ENCODE assay signal across 7 mouse cellular contexts in the genomic region with DNA sequence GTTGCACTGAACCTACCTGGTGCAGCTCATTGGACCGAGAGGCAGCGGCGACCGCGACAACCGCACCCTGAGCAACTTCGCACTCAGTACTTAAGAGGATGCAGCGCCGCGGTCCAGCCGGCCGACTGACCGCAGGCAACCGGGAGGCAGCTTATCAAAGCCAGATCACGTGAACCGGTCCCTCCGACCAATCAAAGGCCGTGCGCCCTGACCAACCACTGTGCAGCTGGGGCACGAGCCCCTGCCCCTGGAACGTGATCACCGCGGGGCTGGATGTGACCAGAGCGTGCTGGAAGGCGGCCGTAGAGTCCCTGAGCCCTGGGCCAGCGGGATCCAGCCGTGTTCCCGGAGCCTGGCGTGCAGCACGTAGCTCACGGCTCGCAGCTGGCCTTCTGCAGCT. TPM values are rescaled to one million over a fixed set of nuclear protein-coding genes. Genes with fewer than 3 reads are reported as not detected.
A peak's percentile ranks its signal among the peaks of the same experiment; 100 is the strongest.
DNase-seq lines count a peak whose midpoint lies in the region; ATAC-seq and TF ChIP-seq lines count a peak whose summit lies in the region.

A gene (minus strand): TSS at position 117 of the 400 bp plus-strand sequence.

- peak within 1 kb of the TSS; percentile 46 for H3K27ac ChIP-seq in bone marrow macrophage, adult 2 months (ENCODE audit: insufficient read depth, low read depth, low read length)
- H3K27ac ChIP-seq in embryonic facial prominence, embryonic 13.5 days: peak within 1 kb of the TSS; percentile 88
- H3K27ac ChIP-seq in limb, embryonic 12.5 days: peak within 1 kb of the TSS; percentile 89
- peak within 1 kb of the TSS; percentile 67 for H3K27ac ChIP-seq in midbrain, embryonic 14.5 days (replicated peaks; ENCODE audit: low read depth, low read length)

- H3K36me3 ChIP-seq in embryonic facial prominence, embryonic 13.5 days: peaks cover 18% of the 10 kb centered on the region
- 0 out of 2 replicates have a peak, but pooled peaks cover 4% of the 10 kb centered on the region for H3K36me3 ChIP-seq in limb, embryonic 12.5 days
- no peaks in the 10 kb centered on the region for H3K36me3 ChIP-seq in midbrain, embryonic 14.5 days (ENCODE audit: control insufficient read depth, insufficient read depth, low read length)

- peak; percentile 97 to 98 for DNase-seq in heart, adult 9 months (ENCODE audit: low spot score in 2 of 2)
- DNase-seq in kidney, adult 9 months: peak; percentile 90
- DNase-seq in midbrain, embryonic 14.5 days: peak; percentile 89
- peak; percentile 42 to 65 for DNase-seq in spleen, postnatal 4 days (ENCODE audit: low spot score in 2 of 2)

- no peaks in the 10 kb centered on the region for H3K9me3 ChIP-seq in embryonic facial prominence, embryonic 13.5 days
- H3K9me3 ChIP-seq in limb, embryonic 12.5 days: 0 out of 2 replicates have a peak, but pooled peaks cover 3% of the 10 kb centered on the region
- H3K9me3 ChIP-seq in midbrain, embryonic 14.5 days (ENCODE audit: control insufficient read depth, low read length): peaks cover 2% of the 10 kb centered on the region; the same call in 1 of the 2 replicates

- peak within 1 kb of the TSS; percentile 60 for H3K4me3 ChIP-seq in bone marrow macrophage, adult 2 months (ENCODE audit: insufficient read depth, low read length)
- peak within 1 kb of the TSS; percentile 60 for H3K4me3 ChIP-seq in embryonic facial prominence, embryonic 13.5 days
- peak within 1 kb of the TSS; percentile 44 for H3K4me3 ChIP-seq in limb, embryonic 12.5 days (replicated peaks)
- H3K4me3 ChIP-seq in midbrain, embryonic 14.5 days (replicated peaks; ENCODE audit: low read depth, low read length): peak within 1 kb of the TSS; percentile 54

- no peak for TF ChIP-seq CTCF in bone marrow macrophage, adult 2 months (IDR thresholded peaks at IDR 0.05; ENCODE audit: low read depth, low read length)

- peak within 1 kb of the TSS; percentile 79 for H3K9ac ChIP-seq in embryonic facial prominence, embryonic 13.5 days
- peak within 1 kb of the TSS; percentile 72 for H3K9ac ChIP-seq in limb, embryonic 12.5 days (replicated peaks)
- peak within 1 kb of the TSS; percentile 67 for H3K9ac ChIP-seq in midbrain, embryonic 14.5 days (replicated peaks; ENCODE audit: low read length)

- under 1% methylated on average over 33 of the region's 33 CpGs for WGBS in embryonic facial prominence, embryonic 13.5 days
- WGBS in limb, embryonic 12.5 days: under 1% methylated on average over 33 of the region's 33 CpGs
- under 1% methylated on average over 33 of the region's 33 CpGs for WGBS in midbrain, embryonic 14.5 days

- peak; percentile 90 for ATAC-seq in embryonic facial prominence, embryonic 13.5 days (ENCODE audit: insufficient number of reproducible peaks, insufficient read depth, low FRiP score, low TSS enrichment, low read depth)
- peak; percentile 98 for ATAC-seq in limb, embryonic 12.5 days (ENCODE audit: insufficient number of reproducible peaks, insufficient read depth, low FRiP score, low TSS enrichment, low read depth)
- peak; percentile 95 for ATAC-seq in midbrain, embryonic 14.5 days (ENCODE audit: low FRiP score, low TSS enrichment)

- H3K27me3 ChIP-seq in embryonic facial prominence, embryonic 13.5 days: no peaks in the 10 kb centered on the region
- no peaks in the 10 kb centered on the region for H3K27me3 ChIP-seq in limb, embryonic 12.5 days
- no peaks in the 10 kb centered on the region for H3K27me3 ChIP-seq in midbrain, embryonic 14.5 days (ENCODE audit: control insufficient read depth, insufficient read depth, low read length)

- peak within 1 kb of the TSS; percentile 80 for H3K4me2 ChIP-seq in embryonic facial prominence, embryonic 13.5 days
- H3K4me2 ChIP-seq in limb, embryonic 12.5 days: peak within 1 kb of the TSS; percentile 66
- H3K4me2 ChIP-seq in midbrain, embryonic 14.5 days (ENCODE audit: low read length): peak within 1 kb of the TSS; percentile 93

- H3K4me1 ChIP-seq in bone marrow macrophage, adult 2 months (ENCODE audit: control insufficient read depth, insufficient read depth, low read length): peaks cover 7% of the 10 kb centered on the region
- H3K4me1 ChIP-seq in embryonic facial prominence, embryonic 13.5 days: peaks cover 21% of the 10 kb centered on the region
- H3K4me1 ChIP-seq in limb, embryonic 12.5 days (replicated peaks): peaks cover 4% of the 10 kb centered on the region; the same call in 1 of the 2 replicates
- no peaks in the 10 kb centered on the region for H3K4me1 ChIP-seq in midbrain, embryonic 14.5 days (ENCODE audit: control insufficient read depth, insufficient read depth, low read length)

- peak; percentile 53; the same call in 1 of the 2 replicates for TF ChIP-seq POLR2A in bone marrow macrophage, adult 2 months (IDR thresholded peaks at IDR 0.05; ENCODE audit: borderline replicate concordance, low read depth, low read length)

RNA-seq across cellular contexts. Expression of the gene that starts here (rescaled TPM):
- not detected in 2 replicates for polyA plus RNA-seq in bone marrow macrophage, adult 2 months (2012; ENCODE audit: insufficient read depth, insufficient read length, missing spikeins)
- polyA plus RNA-seq in embryonic facial prominence, embryonic 13.5 days (2015; fragmentation: Nextera tagmentation; extraction: Ambion mirVana): 9.3 and 9.9 TPM in 2 replicates
- polyA plus RNA-seq in limb, embryonic 12.5 days (2016; fragmentation: Nextera tagmentation; extraction: Ambion mirVana): 4.0 and 4.3 TPM in 2 replicates
- polyA plus RNA-seq in midbrain, embryonic 14.5 days (2014; fragmentation: Nextera tagmentation; extraction: Ambion mirVana): 10.3 and 14.4 TPM in 2 replicates

Comparison
In these comparisons a context has a peak if more than half of its experiments do, and no peak if none do; other contexts are left out.
1. Peak in every context shown above with its lines: DNase-seq, ATAC-seq, H3K4me3 ChIP-seq and H3K27ac ChIP-seq.